Mouse (Mus musculus) CH12.LX (cell line): ENCODE data around the gene Zfp512. TPM values are rescaled to one million over a fixed set of nuclear protein-coding genes. Genes with fewer than 3 reads are reported as not detected.
"Not testable (repeated sequence)": the region's sequence is repeated elsewhere in the genome, so short reads cannot be mapped to it uniquely, and the experiment has no call there.

ENCODE experiments used
- DNase-seq: peaks from one replicate; pipeline ENCODE4 v3.0.0-alpha.2; 2013; ENCODE audit errors: extremely low read depth
- H3K27ac ChIP-seq: 2 replicates; pipeline ENCODE4 v1.5.1; 2012; ENCODE audit warnings: low read depth, mild to moderate bottlenecking, control low read depth, moderate library complexity; ENCODE audit not compliant: insufficient read depth
- H3K27me3 ChIP-seq: replicated peaks from 2 replicates; pipeline ENCODE3; 2012; ENCODE audit warnings: inconsistent platforms
- H3K36me3 ChIP-seq, 2 experiments: replicated peaks in 1 of 2; 2 replicates each; pipeline versions ENCODE3 to v1.6.1; 2012; ENCODE audit warnings: inconsistent platforms in 1 of 2, low read length in 1 of 2, mild to moderate bottlenecking in 1 of 2, mixed read lengths in 1 of 2, moderate library complexity in 1 of 2; ENCODE audit not compliant: control insufficient read depth in 1 of 2, insufficient read depth in 1 of 2
- H3K4me1 ChIP-seq, 2 experiments: 2 replicates each; pipeline ENCODE4 v1.6.1; 2012; ENCODE audit warnings: inconsistent platforms in 1 of 2, moderate library complexity in 1 of 2; ENCODE audit not compliant: insufficient read depth in 2 of 2, control insufficient read depth in 1 of 2
- H3K4me2 ChIP-seq: 2 replicates; pipeline ENCODE4 v1.6.1; 2012; ENCODE audit warnings: low read depth, mild to moderate bottlenecking, control low read depth; ENCODE audit not compliant: poor library complexity, insufficient read depth, severe bottlenecking
- H3K4me3 ChIP-seq, 3 experiments: fragments of 150-350 bp in 1 of 3; sonication (generic) in 1 of 3; replicated peaks in 1 of 3; 2 replicates each; pipeline versions ENCODE3 to v1.5.1; 2011 to 2012; ENCODE audit warnings: low read depth in 2 of 3, low read length in 2 of 3, mild to moderate bottlenecking in 2 of 3, moderate library complexity in 2 of 3, control low read depth in 1 of 3, improper control_type of control experiment in 1 of 3, inconsistent platforms in 1 of 3, mixed read lengths in 1 of 3; ENCODE audit not compliant: poor library complexity in 1 of 3
- H3K79me2 ChIP-seq: replicated peaks from 2 replicates; pipeline ENCODE4 v1.6.1; 2012; ENCODE audit warnings: mild to moderate bottlenecking, moderate library complexity; ENCODE audit not compliant: control insufficient read depth, poor library complexity, insufficient read depth, severe bottlenecking; ENCODE audit errors: extremely low read depth
- H3K9ac ChIP-seq: 2 replicates; pipeline ENCODE4 v1.6.1; 2012; ENCODE audit warnings: low read depth, mild to moderate bottlenecking, control low read depth, moderate library complexity; ENCODE audit not compliant: insufficient read depth
- H3K9me3 ChIP-seq: replicated peaks from 2 replicates; pipeline ENCODE3; 2012; ENCODE audit warnings: low read length, inconsistent platforms, mixed read lengths
- BHLHE40 ChIP-seq: IDR thresholded peaks from 2 replicates; pipeline ENCODE4 v1.6.1; 2011; ENCODE audit warnings: mild to moderate bottlenecking, low read depth, low read length, improper control_type of control experiment
- CHD1 ChIP-seq: IDR thresholded peaks from 2 replicates; pipeline ENCODE4 v1.6.1; 2012; ENCODE audit warnings: low read depth, low read length, improper control_type of control experiment, inconsistent platforms
- CHD2 ChIP-seq: IDR thresholded peaks from 2 replicates; pipeline ENCODE4 v1.6.1; 2011; ENCODE audit warnings: low read length, improper control_type of control experiment
- CTCF ChIP-seq, 2 experiments: IDR thresholded peaks in 1 of 2; conservative IDR thresholded peaks in 1 of 2; 2 replicates each; pipeline ENCODE4 v1.5.1; 2011 to 2012; ENCODE audit warnings: low read depth in 2 of 2, low read length in 2 of 2, improper control_type of control experiment in 1 of 2, inconsistent platforms in 1 of 2, mild to moderate bottlenecking in 1 of 2, moderate library complexity in 1 of 2
- E2F4 ChIP-seq: IDR thresholded peaks from 2 replicates; pipeline ENCODE4 v1.6.1; 2011; ENCODE audit warnings: low read depth, low read length, improper control_type of control experiment; ENCODE audit not compliant: insufficient replicate concordance
- ELF1 ChIP-seq: IDR thresholded peaks from 2 replicates; pipeline ENCODE4 v1.6.1; 2014; ENCODE audit warnings: low read depth, mild to moderate bottlenecking, inconsistent platforms, low read length, improper control_type of control experiment
- EP300 ChIP-seq: IDR thresholded peaks from 2 replicates; pipeline ENCODE4 v1.6.1; 2011; ENCODE audit warnings: low read length, improper control_type of control experiment
- ETS1 ChIP-seq: conservative IDR thresholded peaks from 2 replicates; pipeline ENCODE4 v1.6.1; 2012; ENCODE audit warnings: low read depth, mild to moderate bottlenecking, inconsistent platforms, low read length, improper control_type of control experiment, moderate library complexity
- GABPA ChIP-seq: IDR thresholded peaks from 2 replicates; pipeline ENCODE4 v1.6.1; 2012; ENCODE audit warnings: low read depth, low read length, improper control_type of control experiment, inconsistent platforms; ENCODE audit not compliant: insufficient replicate concordance
- HCFC1 ChIP-seq: IDR thresholded peaks from 2 replicates; pipeline ENCODE4 v1.6.1; 2012; ENCODE audit warnings: low read depth, mild to moderate bottlenecking, inconsistent platforms, low read length, improper control_type of control experiment
- IRF4 ChIP-seq: IDR thresholded peaks from 2 replicates; pipeline ENCODE4 v1.6.1; 2014; ENCODE audit warnings: low read depth, mild to moderate bottlenecking, inconsistent platforms, low read length, improper control_type of control experiment
- JUN ChIP-seq: IDR thresholded peaks from 2 replicates; pipeline ENCODE4 v1.6.1; 2011; ENCODE audit warnings: low read depth, mild to moderate bottlenecking, low read length, improper control_type of control experiment, moderate library complexity; ENCODE audit not compliant: insufficient read depth
- JUND ChIP-seq: conservative IDR thresholded peaks from 2 replicates; pipeline ENCODE4 v1.6.1; 2011; ENCODE audit warnings: low read depth, low read length, improper control_type of control experiment
- KAT2A ChIP-seq: IDR thresholded peaks from 2 replicates; pipeline ENCODE4 v1.6.1; 2012; ENCODE audit warnings: low read length, improper control_type of control experiment, inconsistent platforms; ENCODE audit not compliant: insufficient replicate concordance
- MAX ChIP-seq: IDR thresholded peaks from 2 replicates; pipeline ENCODE4 v1.6.1; 2011; ENCODE audit warnings: low read length, improper control_type of control experiment
- MAZ ChIP-seq: IDR thresholded peaks from 2 replicates; pipeline ENCODE4 v1.6.1; 2012; ENCODE audit warnings: low read depth, mild to moderate bottlenecking, inconsistent platforms, low read length, improper control_type of control experiment, moderate library complexity
- MEF2A ChIP-seq: IDR thresholded peaks from 2 replicates; pipeline ENCODE4 v1.6.1; 2014; ENCODE audit warnings: low read depth, mild to moderate bottlenecking, inconsistent platforms, low read length, improper control_type of control experiment, borderline replicate concordance
- MXI1 ChIP-seq: IDR thresholded peaks from 2 replicates; pipeline ENCODE4 v1.6.1; 2011; ENCODE audit warnings: mild to moderate bottlenecking, low read depth, low read length, improper control_type of control experiment
- MYC ChIP-seq: IDR thresholded peaks from 2 replicates; pipeline ENCODE4 v1.6.1; 2011; ENCODE audit warnings: low read depth, mild to moderate bottlenecking, improper control_type of control experiment, low read length
- NELFE ChIP-seq: IDR thresholded peaks from 2 replicates; pipeline ENCODE4 v1.6.1; 2011; ENCODE audit warnings: low read depth, low read length, improper control_type of control experiment
- NRF1 ChIP-seq: IDR thresholded peaks from 2 replicates; pipeline ENCODE4 v1.6.1; 2014; ENCODE audit warnings: low read depth, mild to moderate bottlenecking, inconsistent platforms, low read length, improper control_type of control experiment, moderate library complexity
- PAX5 ChIP-seq: IDR thresholded peaks from 2 replicates; pipeline ENCODE4 v1.6.1; 2012; ENCODE audit warnings: low read length, inconsistent platforms, mixed read lengths
- POLR2A ChIP-seq: IDR thresholded peaks from 2 replicates; pipeline ENCODE4 v1.6.1; 2011; ENCODE audit warnings: low read depth, mild to moderate bottlenecking, improper control_type of control experiment, low read length
- POLR2AphosphoS2 ChIP-seq: IDR thresholded peaks from 2 replicates; pipeline ENCODE4 v1.6.1; 2011; ENCODE audit warnings: low read depth, low read length, improper control_type of control experiment
- SIN3A ChIP-seq: IDR thresholded peaks from 2 replicates; pipeline ENCODE4 v1.6.1; 2012; ENCODE audit warnings: low read length, improper control_type of control experiment, inconsistent platforms
- SMC3 ChIP-seq: IDR thresholded peaks from 2 replicates; pipeline ENCODE4 v1.6.1; 2011; ENCODE audit warnings: low read depth, low read length, improper control_type of control experiment
- TBP ChIP-seq: conservative IDR thresholded peaks from 2 replicates; pipeline ENCODE4 v1.6.1; 2011; ENCODE audit warnings: low read depth, low read length, improper control_type of control experiment
- TCF12 ChIP-seq: IDR thresholded peaks from 2 replicates; pipeline ENCODE4 v1.6.1; 2014; ENCODE audit warnings: low read depth, mild to moderate bottlenecking, inconsistent platforms, low read length, improper control_type of control experiment
- UBTF ChIP-seq: IDR thresholded peaks from 2 replicates; pipeline ENCODE4 v1.6.1; 2012; ENCODE audit warnings: low read depth, mild to moderate bottlenecking, inconsistent platforms, low read length, improper control_type of control experiment, moderate library complexity
- USF1 ChIP-seq: IDR thresholded peaks from 2 replicates; pipeline ENCODE4 v1.6.1; 2014; ENCODE audit warnings: low read depth, mild to moderate bottlenecking, inconsistent platforms, low read length, improper control_type of control experiment
- USF2 ChIP-seq: conservative IDR thresholded peaks from 2 replicates; pipeline ENCODE4 v1.6.1; 2011; ENCODE audit warnings: low read depth, low read length, improper control_type of control experiment
- ZC3H11A ChIP-seq: IDR thresholded peaks from 2 replicates; pipeline ENCODE4 v1.6.1; 2012; ENCODE audit warnings: low read depth, mild to moderate bottlenecking, inconsistent platforms, low read length, improper control_type of control experiment
- ZKSCAN1 ChIP-seq: IDR thresholded peaks from 2 replicates; pipeline ENCODE4 v1.6.1; 2012; ENCODE audit warnings: low read depth, inconsistent platforms, low read length, improper control_type of control experiment, borderline replicate concordance
- ZMIZ1 ChIP-seq: IDR thresholded peaks from 2 replicates; pipeline ENCODE4 v1.6.1; 2012; ENCODE audit warnings: low read depth, mild to moderate bottlenecking, inconsistent platforms, low read length, improper control_type of control experiment
- ZNF384 ChIP-seq: IDR thresholded peaks from 2 replicates; pipeline ENCODE4 v1.6.1; 2012; ENCODE audit warnings: low read depth, low read length, improper control_type of control experiment, inconsistent platforms
- dilution Hi-C: fragments of 300-500 bp; cut with MboI; formaldehyde crosslinking; loops from 2 replicates; pipeline ENCODE4 v1.14.3; 2020; ENCODE audit warnings: low sequenced_read_pairs; ENCODE audit not compliant: extremely low pct_unique_long_range_greater_than_20kb, extremely low pct_ligation_motif_present
- in situ Hi-C: fragments of 300-500 bp; cut with MboI; formaldehyde crosslinking; loops from 3 replicates; pipeline ENCODE4 v1.14.3; 2019; ENCODE audit warnings: low sequenced_read_pairs, low pct_ligation_motif_present, low pct_unique_long_range_greater_than_20kb, mixed read lengths
- polyA plus RNA-seq: library from polyadenylated mRNA; unstranded; fragments of >175 nt; gene quantifications from 2 replicates; pipeline ENCODE4 v1.2.1, GENCODE M21; 2012; ENCODE audit warnings: low read depth; ENCODE audit not compliant: insufficient read length
- total RNA-seq, 2 experiments: library from RNA; depleted of rRNA; stranded (reverse); fragments of 300-350 nt in 1 of 2; fragments of >200 nt in 1 of 2; gene quantifications; 2 replicates each; pipeline ENCODE4 v1.2.3; 2012 to 2014

Gene Zfp512
- total RNA-seq (2012; rRNA removed) (13.6 and 16.5 TPM in 2 replicates), total RNA-seq (2014; rRNA removed) (16.0 and 17.2 TPM in 2 replicates), polyA plus RNA-seq (15.4 and 16.5 TPM in 2 replicates)

DNA sequence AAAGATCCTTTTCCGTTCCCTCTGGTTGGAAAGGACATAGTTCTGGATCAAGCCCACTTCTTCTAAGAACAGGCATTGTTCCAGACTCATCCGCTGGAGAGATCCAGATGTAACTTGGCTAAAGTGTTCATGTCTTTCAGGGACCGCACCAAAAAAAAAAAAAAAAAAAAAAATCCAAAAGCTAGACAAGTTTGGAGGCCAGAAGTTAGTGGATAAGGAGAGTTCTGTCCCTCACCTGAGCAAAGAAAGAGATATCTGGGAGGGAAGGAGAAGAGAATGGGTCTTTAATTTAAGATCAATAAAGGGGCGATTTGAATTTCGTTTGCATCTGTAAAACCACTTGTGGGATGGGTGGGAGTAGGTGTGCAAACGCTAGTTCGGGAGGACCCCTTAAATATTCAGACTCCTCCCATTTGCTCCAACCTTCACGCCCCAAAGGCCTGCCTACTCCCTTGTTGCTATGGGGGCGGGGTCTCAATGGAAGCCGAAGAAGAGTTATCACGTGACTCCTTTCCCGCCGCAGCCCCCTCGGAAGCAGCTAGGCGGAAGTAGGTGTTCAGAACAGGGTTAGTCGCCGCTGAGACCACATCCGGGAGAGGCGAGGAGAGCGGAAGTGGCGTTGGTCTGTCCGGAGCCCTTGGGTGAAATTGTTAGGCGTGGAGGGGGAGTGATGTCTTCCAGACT, at the start of gene Zfp512:
Gene Zfp512 (plus strand): TSS at position 554 of the 684 bp plus-strand sequence.
- peaks cover 6% of the 10 kb centered on the region for H3K27me3 ChIP-seq
- TF ChIP-seq POLR2AphosphoS2 (peak; percentile 77; the same call in 1 of the 2 replicates), TCF12 (peak; percentile 100), MAZ (peak; percentile 87), USF1 (peak; percentile 97), CTCF (conservative IDR thresholded peaks at IDR 0.05 in 1 of 2, IDR thresholded peaks at IDR 0.05 in 1 of 2; ENCODE audit: low read depth in 2 of 2, low read length in 2 of 2) (no peak), BHLHE40 (peak; percentile 94), MEF2A (peak; percentile 77; the same call in 1 of the 2 replicates), IRF4 (peak; percentile 76), PAX5 (no peak), ETS1 (peak; percentile 49), ELF1 (peak; percentile 97), ZC3H11A (no peak), GABPA (no peak), JUN (no peak), HCFC1 (peak; percentile 83), UBTF (0 out of 2 replicates have a peak, but pooled peaks have one; percentile 15), ZKSCAN1 (no peak), ZMIZ1 (peak; percentile 56; the same call in 1 of the 2 replicates), SMC3 (no peak), MAX (peak; percentile 91), MYC (peak; percentile 48; the same call in 1 of the 2 replicates), TBP (peak; percentile 95), E2F4 (peak; percentile 97; the same call in 1 of the 2 replicates), JUND (no peak), POLR2A (peak; percentile 81), CHD1 (no peak), USF2 (peak; percentile 96), SIN3A (peak; percentile 73), ZNF384 (peak; percentile 68; the same call in 1 of the 2 replicates), MXI1 (peak; percentile 71), CHD2 (peak; percentile 64; the same call in 1 of the 2 replicates), EP300 (no peak), NRF1 (peak; percentile 46; the same call in 1 of the 2 replicates), NELFE (peak; percentile 79), KAT2A (peak; percentile 82; the same call in 1 of the 2 replicates)
- in situ Hi-C loops = no loop called here
- peaks cover 3 to 18% of the 10 kb centered on the region in 2 experiments; a peak in 2 of 4 replicates for H3K4me1 ChIP-seq
- dilution Hi-C loops = no loop called here
- peaks cover 18% of the 10 kb centered on the region for H3K79me2 ChIP-seq
- DNase-seq = peak; percentile 98
- peak within 1 kb of the TSS; percentile 94 for H3K9ac ChIP-seq
- H3K4me2 ChIP-seq = peak within 1 kb of the TSS; percentile 92
- H3K4me3 ChIP-seq = peak within 1 kb of the TSS; percentile 53 to 79 (median 78)
- no peaks in the 10 kb centered on the region for H3K36me3 ChIP-seq
- no peak within 1 kb of the TSS for H3K27ac ChIP-seq
- H3K9me3 ChIP-seq = no peaks in the 10 kb centered on the region

DNA sequence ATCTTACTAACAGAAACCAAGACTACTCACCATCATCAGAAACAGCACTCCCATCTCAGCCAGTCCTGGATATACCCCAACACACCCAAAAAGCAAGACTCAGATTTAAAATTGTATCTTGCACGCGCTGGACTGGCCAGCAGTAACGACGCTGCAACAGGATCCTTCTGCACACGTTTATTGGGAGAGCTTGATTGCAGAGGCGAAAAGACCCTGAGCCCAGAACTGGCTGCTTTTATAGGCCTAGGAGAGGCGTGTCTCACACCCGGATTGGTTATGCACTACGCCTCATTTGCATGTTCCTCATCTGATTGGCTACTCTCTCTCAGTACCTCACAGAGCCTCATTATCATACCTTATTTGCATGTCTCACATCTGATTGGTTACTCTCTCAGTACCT, 17.5 kb upstream of the Zfp512 start:
- H3K36me3 ChIP-seq, in situ Hi-C loops, H3K27ac ChIP-seq, H3K27me3 ChIP-seq, dilution Hi-C loops, H3K79me2 ChIP-seq, DNase-seq, H3K9ac ChIP-seq, H3K4me3 ChIP-seq, H3K9me3 ChIP-seq, H3K4me2 ChIP-seq, H3K4me1 ChIP-seq: not testable (repeated sequence)
